Mouse (Mus musculus) layer of hippocampus, postnatal 25 days (tissue): ENCODE data around the gene D6Ertd527e. TPM values are rescaled to one million over a fixed set of nuclear protein-coding genes. Genes with fewer than 3 reads are reported as not detected.

Experiments
- DNase-seq, 2 experiments: peaks; one replicate each; pipeline ENCODE4 v3.0.0; 2022; ENCODE audit warnings: mixed read lengths in 2 of 2, low spot score in 1 of 2; ENCODE audit errors: extremely low spot score in 1 of 2
- total RNA-seq, 2 experiments: library from RNA; stranded (reverse); gene quantifications; 2 replicates each; pipeline ENCODE4 v1.2.3; 2021

Gene D6Ertd527e
- total RNA-seq, 2 experiments from 2014 or later: not detected

GRCm38 (mm10) chr6:87147921-87148320 lies 43.4 kb downstream of the D6Ertd527e start:
- DNase-seq: no peak

- DNase-seq: no peak
Measured at GRCm38 (mm10) chr6:87150471-87150870, 45.9 kb downstream of the D6Ertd527e start.

GRCm38 (mm10) chr6:87151427-87151826 lies 46.9 kb downstream of the D6Ertd527e start:
- no peak for DNase-seq

- DNase-seq: no peak
Measured at GRCm38 (mm10) chr6:87152461-87153230, 48.1 kb downstream of the D6Ertd527e start.

- no peak for DNase-seq
Measured at GRCm38 (mm10) chr6:87153231-87153580, 48.7 kb downstream of the D6Ertd527e start.

GRCm38 (mm10) chr6:87153836-87154235 lies 49.3 kb downstream of the D6Ertd527e start:
- no peak for DNase-seq

- DNase-seq: no peak
Measured at GRCm38 (mm10) chr6:87158062-87158623, 53.6 kb downstream of the D6Ertd527e start.

- DNase-seq: no peak
Measured at GRCm38 (mm10) chr6:87160196-87160595, 55.6 kb downstream of the D6Ertd527e start.

GRCm38 (mm10) chr6:87161391-87162263 lies 57.1 kb downstream of the D6Ertd527e start:
- DNase-seq: no peak

Other genes with a start within 250 kb of the D6Ertd527e start
- gene Nfu1, start 95.5 kb upstream of the D6Ertd527e start, total RNA-seq: 10 to 100 TPM; 57.5 to 59.6 TPM
- gene Gfpt1, start 61.9 kb upstream of the D6Ertd527e start, total RNA-seq: 10 to 100 TPM; 50.0 to 51.7 TPM
- 10 to 100 TPM; 10.1 to 11.8 TPM for gene Antxr1, start 231.1 kb downstream of the D6Ertd527e start, total RNA-seq
- gene Gkn1, start 246.2 kb downstream of the D6Ertd527e start, total RNA-seq: not detected